Mouse (Mus musculus) lung, postnatal 0 days (tissue): Measurements from ENCODE around the gene Clic6. TPM values are rescaled to one million over a fixed set of nuclear protein-coding genes. Genes with fewer than 3 reads are reported as not detected.
A peak's percentile ranks its signal among the peaks of the same experiment; 100 is the strongest.

Experiments used
- ATAC-seq: fragments of 200-750 bp; cut with Nextera tagmentation; 2 replicates; pipeline ENCODE4 v1.8.0; 2017; ENCODE audit warnings: moderate library complexity
- DNase-seq: peaks from one replicate; pipeline ENCODE4 v3.0.0-alpha.2; 2016; ENCODE audit warnings: low spot score
- H3K27ac ChIP-seq: fragments of 300-500 bp; sonication (generic); 2 replicates; pipeline ENCODE4 v1.5.1; 2014; ENCODE audit warnings: antibody characterized with exemption, mild to moderate bottlenecking, low read length, mixed read lengths
- H3K27me3 ChIP-seq: fragments of 300-500 bp; sonication (generic); replicated peaks from 2 replicates; pipeline ENCODE4 v1.6.1; 2014; ENCODE audit warnings: low read length, mixed read lengths; ENCODE audit not compliant: insufficient read depth
- H3K36me3 ChIP-seq: fragments of 300-500 bp; sonication (generic); 2 replicates; pipeline ENCODE4 v1.6.1; 2014; ENCODE audit warnings: low read length, mixed read lengths; ENCODE audit not compliant: insufficient read depth
- H3K4me1 ChIP-seq: fragments of 300-500 bp; sonication (generic); 2 replicates; pipeline ENCODE4 v1.6.1; 2014; ENCODE audit warnings: antibody characterized with exemption, low read depth, low read length, mixed read lengths; ENCODE audit not compliant: insufficient read depth
- H3K4me2 ChIP-seq: fragments of 300-500 bp; sonication (generic); replicated peaks from 2 replicates; pipeline ENCODE4 v1.6.1; 2014; ENCODE audit warnings: low read depth, mild to moderate bottlenecking, low read length, moderate library complexity, mixed read lengths
- H3K4me3 ChIP-seq: fragments of 300-500 bp; sonication (generic); 2 replicates; pipeline ENCODE4 v1.5.1; 2014; ENCODE audit warnings: low read depth, low read length
- H3K9ac ChIP-seq: fragments of 300-500 bp; sonication (generic); replicated peaks from 2 replicates; pipeline ENCODE4 v1.6.1; 2014; ENCODE audit warnings: low read depth, mild to moderate bottlenecking
- H3K9me3 ChIP-seq: fragments of 300-500 bp; sonication (generic); 2 replicates; pipeline ENCODE4 v1.6.1; 2016; ENCODE audit warnings: low read length, mixed read lengths
- CTCF ChIP-seq: IDR thresholded peaks from 2 replicates; pipeline ENCODE4 v1.5.1; 2016; ENCODE audit warnings: antibody characterized with exemption, mild to moderate bottlenecking
- EP300 ChIP-seq: IDR thresholded peaks from 2 replicates; pipeline ENCODE4 v1.6.1; 2016; ENCODE audit warnings: antibody characterized with exemption, mild to moderate bottlenecking, control low read depth
- WGBS: fragments of 180-500 bp; shearing (Covaris S2); extraction: QIAGEN DNeasy Blood & Tissue Kit; methylation state at CpG from one replicate; pipeline ENCODE4 v1.1.7; 2014; 5-methylcytosine and 5-hydroxymethylcytosine counted together
- polyA plus RNA-seq: library from polyadenylated mRNA; unstranded; fragments of >200 nt; fragmentation: Nextera tagmentation; extraction: Ambion mirVana; gene quantifications from 2 replicates; pipeline ENCODE4 v1.2.1, GENCODE M21; 2015

Clic6 gene
- polyA plus RNA-seq, 1 experiment from 2014 or later, result 14.5 TPM

GRCm38 (mm10) chr16:92551266-92552105 is 66.0 kb downstream of the Clic6 start:
- Histone ChIP-seq H3K27ac (no peak overlapping the region), H3K9ac (no peak overlapping the region), H3K36me3 (no peaks in the 10 kb centered on the region), H3K9me3 (no peaks in the 10 kb centered on the region), H3K27me3 (no peaks in the 10 kb centered on the region), H3K4me1 (no peaks in the 10 kb centered on the region), H3K4me3 (no peak overlapping the region), H3K4me2 (no peak overlapping the region)
- 60% methylated on average over 13 of the region's 13 CpGs for WGBS
- ATAC-seq, result no peak
- DNase-seq, result no peak
- TF ChIP-seq CTCF (no peak), EP300 (no peak)

- TF ChIP-seq EP300, result no peak
- TF ChIP-seq CTCF, result no peak
- H3K9ac ChIP-seq, result no peak overlapping the region
- WGBS, result 35% methylated on average over 9 of the region's 9 CpGs
- no peaks in the 10 kb centered on the region for H3K9me3 ChIP-seq
- ATAC-seq, result no peak
- no peaks in the 10 kb centered on the region for H3K36me3 ChIP-seq
- no peak overlapping the region for H3K4me3 ChIP-seq
- no peak overlapping the region for H3K27ac ChIP-seq
- DNase-seq, result no peak
- no peaks in the 10 kb centered on the region for H3K27me3 ChIP-seq
- H3K4me1 ChIP-seq, result no peaks in the 10 kb centered on the region
- no peak overlapping the region for H3K4me2 ChIP-seq
These were observed 66.5 kb downstream of the Clic6 start for GRCm38 (mm10) chr16:92552106-92552382.

- TF ChIP-seq CTCF, result no peak
- TF ChIP-seq EP300, result no peak
- no peak overlapping the region for H3K4me3 ChIP-seq
- no peaks in the 10 kb centered on the region for H3K9me3 ChIP-seq
- H3K9ac ChIP-seq, result no peak overlapping the region
- WGBS, result 30% methylated on average over 11 of the region's 11 CpGs
- no peak overlapping the region for H3K27ac ChIP-seq
- no peaks in the 10 kb centered on the region for H3K36me3 ChIP-seq
- no peaks in the 10 kb centered on the region for H3K27me3 ChIP-seq
- no peak overlapping the region for H3K4me2 ChIP-seq
- DNase-seq, result no peak
- no peaks in the 10 kb centered on the region for H3K4me1 ChIP-seq
- ATAC-seq, result no peak
These were observed 67.3 kb downstream of the Clic6 start for GRCm38 (mm10) chr16:92552858-92553257.

GRCm38 (mm10) chr16:92555051-92555450 is 69.5 kb downstream of the Clic6 start:
- Histone ChIP-seq H3K9me3 (no peaks in the 10 kb centered on the region), H3K9ac (no peak overlapping the region), H3K4me1 (no peaks in the 10 kb centered on the region), H3K27me3 (no peaks in the 10 kb centered on the region), H3K4me2 (no peak overlapping the region), H3K27ac (no peak overlapping the region), H3K36me3 (no peaks in the 10 kb centered on the region), H3K4me3 (no peak overlapping the region)
- ATAC-seq (no peak), DNase-seq (no peak)
- 83% methylated on average over 1 of the region's 1 CpGs for WGBS
- TF ChIP-seq EP300, result no peak
- TF ChIP-seq CTCF, result no peak

GRCm38 (mm10) chr16:92565291-92565690 is 79.8 kb downstream of the Clic6 start:
- Histone ChIP-seq H3K4me2 (peak overlapping the region; percentile 47), H3K27ac (no peak overlapping the region), H3K27me3 (no peaks in the 10 kb centered on the region), H3K9me3 (no peaks in the 10 kb centered on the region), H3K36me3 (no peaks in the 10 kb centered on the region), H3K4me3 (no peak overlapping the region), H3K4me1 (no peaks in the 10 kb centered on the region), H3K9ac (no peak overlapping the region)
- DNase-seq (peak; percentile 14), ATAC-seq (no peak; the same call in 1 of the 2 replicates)
- TF ChIP-seq EP300, result no peak
- no peak for TF ChIP-seq CTCF
- 36% methylated on average over 11 of the region's 11 CpGs for WGBS

GRCm38 (mm10) chr16:92565708-92566107 is 80.2 kb downstream of the Clic6 start:
- Histone ChIP-seq H3K27me3 (no peaks in the 10 kb centered on the region), H3K4me2 (peak overlapping the region; percentile 47), H3K9me3 (no peaks in the 10 kb centered on the region), H3K4me3 (no peak overlapping the region), H3K36me3 (no peaks in the 10 kb centered on the region), H3K4me1 (no peaks in the 10 kb centered on the region), H3K9ac (no peak overlapping the region), H3K27ac (no peak overlapping the region)
- DNase-seq, result peak; percentile 90
- peak; percentile 68 for ATAC-seq
- no peak for TF ChIP-seq EP300
- peak; percentile 96 for TF ChIP-seq CTCF
- WGBS, result 2% methylated on average over 6 of the region's 6 CpGs
